Mouse (Mus musculus): Measurements from ENCODE around the gene Il1f10.

- TF ChIP-seq CTCF (IDR thresholded peaks at IDR 0.05; ENCODE audit: low read depth) = no peak
- no peak for TF ChIP-seq EP300 (IDR thresholded peaks at IDR 0.05; ENCODE audit: low read depth)
These were observed 14.3 kb upstream of the Il1f10 start, which contains the start of gene Il1f5 for GRCm38 (mm10) chr2:24276654-24277053.

Measured in liver, postnatal 0 days (tissue).